Mouse (Mus musculus) liver, postnatal 0 days (tissue): ENCODE data around the gene Abat.
"Not testable (repeated sequence)": the region's sequence is repeated elsewhere in the genome, so short reads cannot be mapped to it uniquely, and the experiment has no call there.

Source experiments
- CTCF ChIP-seq: sonication (generic); IDR thresholded peaks from 2 replicates; pipeline ENCODE4 v1.5.1; 2016; ENCODE audit warnings: antibody characterized with exemption, low read depth
- EP300 ChIP-seq: IDR thresholded peaks from 2 replicates; pipeline ENCODE4 v1.6.1; 2016; ENCODE audit warnings: antibody characterized with exemption, low read depth, mild to moderate bottlenecking

GRCm38 (mm10) chr16:8562827-8563226, 49.6 kb downstream of the Abat start:
- TF ChIP-seq CTCF, EP300: not testable (repeated sequence)
